Mouse (Mus musculus) liver, adult 2 months (tissue): ENCODE measurements around the gene C1qtnf12. TPM values are rescaled to one million over a fixed set of nuclear protein-coding genes. Genes with fewer than 3 reads are reported as not detected.

ENCODE experiments used
- DNase-seq: peaks from one replicate; pipeline ENCODE4 v3.0.0-alpha.2; 2011; ENCODE audit warnings: low read depth, low spot score; ENCODE audit errors: extremely low read depth
- H3K27ac ChIP-seq: fragments of 200-500 bp; replicated peaks from 2 replicates; pipeline ENCODE4 v1.5.1; 2012; ENCODE audit warnings: low read depth, mild to moderate bottlenecking, control low read depth, inconsistent platforms, low read length; ENCODE audit not compliant: insufficient read depth
- H3K27me3 ChIP-seq: fragments of 200-500 bp; 2 replicates; pipeline ENCODE4 v1.6.1; 2012; ENCODE audit warnings: mild to moderate bottlenecking, moderate library complexity, low read length, inconsistent platforms; ENCODE audit not compliant: control insufficient read depth, insufficient read depth
- H3K36me3 ChIP-seq: fragments of 200-500 bp; 2 replicates; pipeline ENCODE4 v1.6.1; 2012; ENCODE audit warnings: low read length, inconsistent platforms; ENCODE audit not compliant: control insufficient read depth, insufficient read depth
- H3K4me1 ChIP-seq: fragments of 200-500 bp; 2 replicates; pipeline ENCODE4 v1.6.1; 2011; ENCODE audit warnings: low read length; ENCODE audit not compliant: control insufficient read depth, insufficient read depth
- H3K4me3 ChIP-seq: fragments of 200-500 bp; 2 replicates; pipeline ENCODE4 v1.5.1; 2011; ENCODE audit warnings: low read depth, mild to moderate bottlenecking, control low read depth, low read length, moderate library complexity; ENCODE audit not compliant: insufficient read depth
- H3K79me2 ChIP-seq: fragments of 200-500 bp; 2 replicates; pipeline ENCODE4 v1.6.1; 2012; ENCODE audit warnings: inconsistent platforms, mild to moderate bottlenecking, low read length, moderate library complexity; ENCODE audit not compliant: control insufficient read depth, insufficient read depth
- H3K9ac ChIP-seq: fragments of 200-500 bp; 2 replicates; pipeline ENCODE4 v1.6.1; 2012; ENCODE audit warnings: low read depth, mild to moderate bottlenecking, control low read depth, inconsistent platforms, low read length
- CTCF ChIP-seq: fragments of 200-500 bp; IDR thresholded peaks from 2 replicates; pipeline ENCODE4 v1.5.1; 2011; ENCODE audit warnings: low read depth, low read length, control low read depth
- POLR2A ChIP-seq: fragments of 200-500 bp; IDR thresholded peaks from 2 replicates; pipeline ENCODE4 v1.6.1; 2011; ENCODE audit warnings: low read length, control low read depth; ENCODE audit not compliant: insufficient read depth; ENCODE audit errors: extremely low read depth
- WGBS: fragments of 180-500 bp; shearing (Covaris S2); methylation state at CpG from one replicate; pipeline ENCODE4 v1.1.7; 2018; 5-methylcytosine and 5-hydroxymethylcytosine counted together
- polyA plus RNA-seq: library from polyadenylated mRNA; depleted of rRNA; stranded (reverse); fragments of >200 nt; gene quantifications from 2 replicates; pipeline ENCODE4 v1.2.3, GENCODE M21; 2012
- total RNA-seq: library from RNA; depleted of rRNA; stranded (reverse); fragments of >200 nt; gene quantifications from 2 replicates; pipeline ENCODE4 v1.2.3, GENCODE M21; 2014

The C1qtnf12 gene
- total and polyA plus RNA-seq, 2 experiments, result 1.8 to 2.6 TPM

- DNase-seq, result no peak
- Histone ChIP-seq H3K27me3 (no peaks in the 10 kb centered on the region), H3K4me1 (peaks cover 15% of the 10 kb centered on the region), H3K79me2 (peaks cover 49% of the 10 kb centered on the region; the same call in 1 of the 2 replicates), H3K36me3 (peaks cover 37% of the 10 kb centered on the region), H3K9ac (no peak overlapping the region), H3K27ac (no peak overlapping the region), H3K4me3 (no peak overlapping the region)
- no peak for TF ChIP-seq CTCF
- TF ChIP-seq POLR2A, result no peak
Measured at GRCm38 (mm10) chr4:155947094-155947493, 15.0 kb upstream of the C1qtnf12 start.

- H3K4me3 ChIP-seq, result no peak overlapping the region
- H3K9ac ChIP-seq, result no peak overlapping the region
- H3K79me2 ChIP-seq, result peaks cover 8% of the 10 kb centered on the region; the same call in 1 of the 2 replicates
- H3K4me1 ChIP-seq, result no peaks in the 10 kb centered on the region
- WGBS, result 93% methylated on average over 6 of the region's 6 CpGs
- H3K27me3 ChIP-seq, result no peaks in the 10 kb centered on the region
- peaks cover 60% of the 10 kb centered on the region for H3K36me3 ChIP-seq
- DNase-seq, result no peak
- no peak overlapping the region for H3K27ac ChIP-seq
- TF ChIP-seq CTCF (no peak), POLR2A (no peak)
Measured at GRCm38 (mm10) chr4:155955491-155955890, 6.6 kb upstream of the C1qtnf12 start.

- H3K27me3 ChIP-seq, result no peaks in the 10 kb centered on the region
- H3K27ac ChIP-seq, result no peak overlapping the region
- WGBS, result 13% methylated on average over 5 of the region's 5 CpGs
- H3K9ac ChIP-seq, result no peak overlapping the region
- DNase-seq, result peak; percentile 54
- H3K36me3 ChIP-seq, result peaks cover 34% of the 10 kb centered on the region
- no peaks in the 10 kb centered on the region for H3K4me1 ChIP-seq
- H3K79me2 ChIP-seq, result no peaks in the 10 kb centered on the region
- H3K4me3 ChIP-seq, result no peak overlapping the region
- TF ChIP-seq POLR2A (no peak), CTCF (peak; percentile 83)
Measured at GRCm38 (mm10) chr4:155959275-155959674, 2.8 kb upstream of the C1qtnf12 start.

GRCm38 (mm10) chr4:155963106-155963505 lies 988 bp downstream of the C1qtnf12 start:
- no peak overlapping the region for H3K27ac ChIP-seq
- H3K27me3 ChIP-seq, result no peaks in the 10 kb centered on the region
- 73% methylated on average over 7 of the region's 7 CpGs for WGBS
- no peak overlapping the region for H3K9ac ChIP-seq
- TF ChIP-seq CTCF (no peak), POLR2A (no peak)
- peaks cover 10% of the 10 kb centered on the region for H3K36me3 ChIP-seq
- DNase-seq, result no peak
- no peaks in the 10 kb centered on the region for H3K79me2 ChIP-seq
- H3K4me3 ChIP-seq, result no peak overlapping the region
- H3K4me1 ChIP-seq, result no peaks in the 10 kb centered on the region

- Histone ChIP-seq H3K27me3 (no peaks in the 10 kb centered on the region), H3K9ac (no peak overlapping the region), H3K4me3 (no peak overlapping the region), H3K36me3 (peaks cover 7% of the 10 kb centered on the region; the same call in 1 of the 2 replicates), H3K27ac (no peak overlapping the region), H3K4me1 (no peaks in the 10 kb centered on the region), H3K79me2 (no peaks in the 10 kb centered on the region)
- WGBS, result 91% methylated on average over 11 of the region's 11 CpGs
- TF ChIP-seq CTCF, result no peak
- no peak for TF ChIP-seq POLR2A
- no peak for DNase-seq
Measured at GRCm38 (mm10) chr4:155964396-155964795, 2.3 kb downstream of the C1qtnf12 start.

- 82% methylated on average over 13 of the region's 13 CpGs for WGBS
- Histone ChIP-seq H3K4me1 (no peaks in the 10 kb centered on the region), H3K9ac (no peak overlapping the region)
Measured at GRCm38 (mm10) chr4:155969043-155969653, 7.0 kb downstream of the C1qtnf12 start.

More at GRCm38 (mm10) chr4:155969043-155969653, 7.0 kb downstream of the C1qtnf12 start:
- Histone ChIP-seq H3K36me3 (peaks cover 2% of the 10 kb centered on the region; the same call in 1 of the 2 replicates), H3K79me2 (no peaks in the 10 kb centered on the region), H3K27ac (no peak overlapping the region), H3K4me3 (no peak overlapping the region), H3K27me3 (no peaks in the 10 kb centered on the region)
- DNase-seq, result no peak
- TF ChIP-seq POLR2A, result no peak
- no peak for TF ChIP-seq CTCF
